Mouse (Mus musculus): ENCODE measurements around the gene Fcho2.

- TF ChIP-seq HCFC1 (IDR thresholded peaks at IDR 0.05; ENCODE audit: borderline replicate concordance, insufficient read depth, low read length) (no peak), ZC3H11A (IDR thresholded peaks at IDR 0.05; ENCODE audit: borderline replicate concordance, low read depth, low read length) (no peak), ZNF384 (IDR thresholded peaks at IDR 0.05; ENCODE audit: low read depth, low read length) (no peak)
Observed at GRCm38 (mm10) chr13:98743214-98743613, 72.0 kb downstream of the Fcho2 start.

All from ES-E14 (cell line).